Mouse (Mus musculus) cerebellum, adult 2 months (tissue): ENCODE measurements at regions not wholly inside any gene's neighbourhood (a gene's known extent, or its start where the extent isn't known, plus 50 kb on each side); places are given as distances from the start of the nearest gene placed in this dataset.

Experiments
- CTCF ChIP-seq: fragments of 200-500 bp; IDR thresholded peaks from 2 replicates; pipeline ENCODE4 v1.5.1; 2011; ENCODE audit warnings: low read depth, mild to moderate bottlenecking, control low read depth, low read length, moderate library complexity, borderline replicate concordance; ENCODE audit not compliant: insufficient read depth
- POLR2A ChIP-seq: fragments of 200-500 bp; IDR thresholded peaks from 2 replicates; pipeline ENCODE4 v1.6.1; 2011; ENCODE audit warnings: low read length, control low read depth, borderline replicate concordance; ENCODE audit not compliant: insufficient read depth

DNA sequence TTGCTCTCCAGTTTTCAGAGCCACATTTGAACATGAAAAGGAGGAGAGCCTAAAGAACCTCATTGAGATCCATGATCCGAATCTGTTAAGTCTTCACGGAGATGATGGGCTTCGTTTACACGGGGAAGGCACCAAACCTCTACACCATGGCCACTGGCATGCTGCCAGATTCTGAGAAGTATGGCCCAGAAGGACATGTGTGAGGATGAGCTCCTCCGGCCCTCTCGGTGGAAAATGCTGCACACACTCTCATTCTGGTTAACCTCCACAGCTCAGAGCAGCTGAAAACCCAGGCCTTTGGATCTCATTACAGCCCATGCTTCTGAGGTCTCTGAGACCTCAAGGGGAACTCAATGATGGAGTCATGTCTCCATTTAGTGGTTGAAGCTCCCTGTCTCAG, 296.9 kb upstream of the Negr1 start:
- no peak for TF ChIP-seq CTCF
- TF ChIP-seq POLR2A: no peak
